Mouse (Mus musculus) embryo, embryonic 10.5 days (tissue): ENCODE data around the gene H2-Eb1.

Source experiments
- DNase-seq: peaks from one replicate; pipeline ENCODE4 v3.0.0-alpha.2; 2015; ENCODE audit warnings: low spot score

Gene H2-Eb1

DNA sequence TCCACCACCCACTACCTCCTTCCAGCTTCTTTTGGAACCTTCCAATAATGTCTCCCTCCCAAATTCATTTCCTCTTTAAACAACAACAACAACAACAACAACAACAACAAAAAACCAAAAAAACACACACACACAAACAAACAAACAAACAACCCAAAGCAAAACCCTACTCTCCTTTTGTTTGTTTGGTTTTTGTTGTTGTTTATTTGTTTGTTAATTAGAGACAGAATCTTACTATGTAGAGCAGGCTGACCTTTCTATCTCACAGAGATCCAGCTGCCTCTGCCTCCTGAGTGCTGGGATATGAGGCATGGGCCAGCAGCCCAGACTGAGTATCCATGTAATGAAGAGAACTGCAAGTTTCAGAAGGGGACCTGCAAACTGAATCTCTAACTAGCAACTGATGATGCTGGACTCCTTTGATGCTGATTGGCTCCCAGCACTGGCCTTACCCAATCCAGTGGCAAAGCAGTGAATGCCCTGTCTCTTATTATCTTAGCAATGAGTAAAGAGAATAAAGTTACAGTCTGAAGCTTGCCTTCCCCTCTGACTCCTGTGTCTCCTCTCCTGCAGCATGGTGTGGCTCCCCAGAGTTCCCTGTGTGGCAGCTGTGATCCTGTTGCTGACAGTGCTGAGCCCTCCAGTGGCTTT is at the start of gene H2-Eb1:
Gene H2-Eb1, plus strand, starts transcription at position 488 of the 651 bp plus-strand sequence.
- DNase-seq, result peak; percentile 89

DNA sequence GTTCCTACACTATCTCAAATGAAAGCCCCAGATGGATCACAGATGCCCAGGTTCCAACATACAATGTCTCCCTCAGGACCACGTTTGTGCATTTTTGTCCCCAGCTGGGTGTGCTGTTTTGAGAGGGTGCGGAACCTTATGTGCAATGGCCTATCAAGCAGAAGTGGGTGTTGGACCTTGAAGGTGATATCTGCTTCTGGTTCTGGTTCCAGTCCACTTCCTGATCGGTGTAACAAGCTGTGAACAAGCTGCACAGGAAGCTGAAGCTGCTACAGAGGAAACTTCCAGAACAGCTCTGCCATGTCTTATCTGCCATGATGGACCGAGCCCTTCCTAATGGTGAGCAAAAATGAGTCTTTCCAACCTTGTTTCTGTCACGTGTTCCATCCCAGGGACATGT is 49.2 kb upstream of the H2-Eb1 start:
- no peak for DNase-seq

DNA sequence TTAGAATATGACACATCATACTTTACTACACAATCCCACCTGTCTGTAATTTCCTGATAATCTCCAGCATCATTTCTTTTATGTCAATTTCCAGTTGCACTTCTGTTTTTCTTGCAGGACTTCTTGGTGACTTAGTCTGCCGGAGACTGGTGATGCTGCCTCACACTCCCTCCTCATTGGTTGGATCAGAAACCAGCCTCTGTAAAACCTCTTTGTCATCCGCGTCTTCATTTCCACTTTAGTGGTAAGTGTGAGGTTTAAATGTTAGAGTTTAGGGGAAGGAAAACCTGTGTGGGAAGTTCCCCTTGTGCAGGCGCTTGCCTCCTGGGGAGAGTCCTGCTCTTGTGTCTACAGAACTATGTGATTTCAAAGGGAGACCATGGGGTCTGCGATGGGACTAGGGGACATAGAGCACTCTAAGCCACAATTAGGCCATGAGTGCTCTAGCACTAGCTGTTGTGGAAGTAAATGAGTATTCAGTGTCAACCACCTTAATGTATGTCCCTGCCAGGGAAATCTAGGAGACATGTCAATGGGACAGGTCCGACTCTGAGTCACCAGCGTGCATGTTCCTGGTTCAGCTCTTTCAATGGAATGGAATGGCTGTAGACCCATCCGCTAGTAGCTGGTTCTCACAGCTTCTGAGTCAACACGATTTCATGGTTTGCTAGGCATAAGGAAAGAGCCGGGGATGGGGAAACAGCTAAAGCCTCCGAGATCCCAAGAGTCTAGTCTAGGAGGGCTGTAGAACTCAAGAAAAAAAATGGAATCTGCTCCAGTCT is 47.9 kb upstream of the H2-Eb1 start, which contains the start of gene H2-Ab1:
Gene H2-Ab1, plus strand, starts transcription at position 96 of the 782 bp plus-strand sequence.
- DNase-seq, result peak; percentile 65

DNA sequence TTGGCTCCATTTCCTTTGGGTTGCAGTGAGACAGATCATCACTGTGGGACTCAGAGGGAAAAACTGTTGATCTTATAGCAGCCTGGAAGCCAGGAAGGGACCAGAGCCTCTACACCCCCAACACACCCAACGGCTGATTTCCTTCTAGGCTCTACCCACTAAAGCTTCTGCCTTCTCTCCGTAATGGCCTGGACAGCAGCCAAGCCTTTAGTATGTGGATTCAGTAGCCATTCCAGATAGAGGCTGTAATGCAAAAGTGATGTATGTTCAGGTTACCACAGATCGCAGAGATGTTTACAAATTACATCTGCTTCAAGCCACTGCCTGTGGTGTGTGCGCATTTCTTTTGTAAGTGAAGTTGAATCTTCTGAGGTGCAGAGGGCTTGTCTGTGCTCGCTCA is 45.1 kb upstream of the H2-Eb1 start:
- no peak for DNase-seq

DNA sequence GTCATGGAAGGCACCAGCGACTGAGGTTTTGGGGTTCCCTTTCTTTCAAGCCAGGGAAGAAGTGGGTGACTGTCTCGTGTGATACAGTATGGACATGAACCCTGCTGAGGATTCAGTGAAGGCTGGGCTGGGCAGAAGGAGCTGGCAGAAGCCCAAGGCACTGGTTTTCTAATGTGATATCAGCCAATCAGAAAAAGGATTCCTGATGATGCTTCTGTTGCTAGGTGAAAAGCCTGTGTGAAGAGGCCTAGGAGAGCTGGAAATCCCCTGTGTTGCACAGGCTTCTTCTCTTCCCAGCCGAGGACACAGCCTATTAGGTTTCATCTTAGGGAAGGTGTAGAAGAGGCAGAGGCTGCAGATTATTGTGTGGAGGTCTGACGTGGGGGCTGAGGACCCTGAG is 44.2 kb upstream of the H2-Eb1 start:
- DNase-seq, result peak; percentile 89

DNA sequence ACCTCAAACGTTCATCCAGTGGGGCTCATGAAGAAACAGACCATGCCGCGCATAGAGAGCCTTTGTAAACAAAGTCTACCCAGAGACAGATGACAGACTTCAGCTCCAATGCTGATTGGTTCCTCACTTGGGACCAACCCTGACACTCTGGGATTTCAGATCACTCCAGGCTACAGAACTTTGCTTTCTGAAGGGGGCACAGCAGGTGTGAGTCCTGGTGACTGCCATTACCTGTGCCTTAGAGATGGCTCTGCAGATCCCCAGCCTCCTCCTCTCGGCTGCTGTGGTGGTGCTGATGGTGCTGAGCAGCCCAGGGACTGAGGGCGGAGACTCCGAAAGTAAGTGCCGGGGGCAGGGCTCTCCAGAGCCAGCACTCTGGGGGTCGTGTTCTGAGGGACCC is 42.6 kb upstream of the H2-Eb1 start:
- peak; percentile 97 for DNase-seq

DNA sequence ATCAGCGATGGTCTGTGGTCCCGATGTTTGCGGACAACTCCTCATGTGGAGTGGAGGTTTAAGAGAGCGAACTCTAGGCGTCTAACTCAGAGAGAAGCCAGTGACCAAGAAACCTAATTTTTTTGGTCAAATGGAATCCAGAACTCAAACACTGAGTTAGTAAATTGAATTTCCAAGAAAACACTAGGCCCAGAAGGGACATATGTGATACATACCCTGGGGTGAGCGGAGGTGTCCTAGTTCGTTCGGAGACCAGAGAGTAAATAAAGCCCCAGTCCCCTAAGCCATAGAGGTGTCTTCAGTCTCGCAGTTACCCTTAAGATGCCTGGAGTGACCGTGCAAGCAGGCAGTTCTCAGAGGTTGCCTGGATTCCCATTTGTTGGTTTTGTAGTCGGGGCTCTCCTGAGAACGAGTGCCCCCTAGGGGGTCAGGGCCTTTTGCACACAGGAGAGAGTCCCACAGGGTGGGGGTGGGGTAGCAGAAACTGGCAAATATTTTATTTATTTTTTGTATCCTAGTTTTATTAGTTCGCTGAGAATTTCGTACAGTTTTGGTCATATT is 41.8 kb upstream of the H2-Eb1 start:
- DNase-seq, result peak; percentile 77

DNA sequence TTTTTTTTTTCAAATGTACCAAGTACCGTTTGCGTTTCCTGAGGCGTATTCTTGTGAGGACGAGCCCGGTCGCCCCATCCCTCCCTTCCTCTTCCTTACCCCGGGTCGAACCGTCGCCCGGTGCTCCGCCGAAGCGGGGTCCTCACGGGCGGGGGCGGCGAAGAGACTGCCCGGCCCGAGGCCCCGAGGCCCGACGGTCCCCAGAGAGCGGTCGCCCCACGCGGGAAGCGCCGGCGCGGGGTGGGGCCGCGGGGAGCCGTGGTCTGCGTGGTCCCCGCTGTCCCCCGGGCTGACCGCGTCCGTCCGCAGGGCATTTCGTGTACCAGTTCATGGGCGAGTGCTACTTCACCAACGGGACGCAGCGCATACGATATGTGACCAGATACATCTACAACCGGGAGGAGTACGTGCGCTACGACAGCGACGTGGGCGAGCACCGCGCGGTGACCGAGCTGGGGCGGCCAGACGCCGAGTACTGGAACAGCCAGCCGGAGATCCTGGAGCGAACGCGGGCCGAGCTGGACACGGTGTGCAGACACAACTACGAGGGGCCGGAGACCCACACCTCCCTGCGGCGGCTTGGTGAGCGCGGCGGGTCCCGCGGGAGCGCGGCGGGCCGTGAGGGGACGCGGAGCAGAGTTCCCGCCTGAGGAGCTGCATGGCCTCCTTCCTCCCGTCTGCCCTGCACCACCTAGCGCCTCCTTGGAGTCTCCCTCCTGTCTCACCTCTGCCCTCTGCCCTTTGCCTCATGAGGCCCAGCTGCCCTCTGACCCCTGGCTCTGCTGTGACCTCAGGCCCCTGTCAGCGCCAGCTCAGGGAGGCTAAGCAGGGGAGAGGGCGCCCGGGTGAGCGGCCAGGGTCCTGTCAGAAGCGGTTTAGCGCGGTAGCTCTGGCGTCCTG is 41.0 kb upstream of the H2-Eb1 start:
- peak; percentile 78 for DNase-seq

DNA sequence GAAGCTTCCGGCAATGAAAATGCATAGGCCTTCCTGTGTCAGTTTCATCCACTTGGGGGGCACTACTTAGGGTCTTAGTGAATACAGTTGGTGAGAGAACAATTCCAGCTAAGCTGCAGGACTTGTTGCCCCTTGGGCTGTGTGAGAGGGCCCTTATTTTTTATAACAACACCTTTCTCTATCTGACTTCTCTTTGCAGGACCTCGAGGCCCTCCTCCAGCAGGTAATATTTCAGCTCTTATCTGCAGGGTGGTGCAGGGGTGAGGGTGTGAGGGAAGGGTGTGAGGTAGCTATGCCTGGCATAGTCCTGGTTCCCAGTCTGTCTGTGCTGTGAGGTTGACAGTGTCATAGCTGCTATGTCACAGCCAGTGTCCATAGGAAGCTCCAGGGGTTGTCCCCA is 37.4 kb upstream of the H2-Eb1 start:
- no peak for DNase-seq

DNA sequence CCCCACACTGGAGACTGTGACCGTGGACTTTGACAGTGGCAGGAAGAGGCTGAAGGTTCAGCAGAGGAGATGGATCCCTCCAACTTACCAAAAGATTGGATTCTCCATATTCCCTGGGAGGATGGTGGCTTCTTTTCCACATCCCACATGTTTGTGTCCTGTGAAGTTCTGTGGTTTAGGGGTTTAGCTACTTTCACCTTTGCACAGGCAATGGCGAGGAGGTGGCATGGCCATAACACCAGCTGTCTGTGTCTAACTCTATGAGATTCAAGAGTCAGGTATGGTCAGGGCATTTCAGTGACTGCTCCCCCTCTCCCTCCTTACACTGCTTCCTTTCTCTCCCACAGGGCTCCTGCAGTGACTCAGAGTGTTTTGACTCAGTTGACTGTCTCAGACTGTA is 36.9 kb upstream of the H2-Eb1 start:
- no peak for DNase-seq

DNA sequence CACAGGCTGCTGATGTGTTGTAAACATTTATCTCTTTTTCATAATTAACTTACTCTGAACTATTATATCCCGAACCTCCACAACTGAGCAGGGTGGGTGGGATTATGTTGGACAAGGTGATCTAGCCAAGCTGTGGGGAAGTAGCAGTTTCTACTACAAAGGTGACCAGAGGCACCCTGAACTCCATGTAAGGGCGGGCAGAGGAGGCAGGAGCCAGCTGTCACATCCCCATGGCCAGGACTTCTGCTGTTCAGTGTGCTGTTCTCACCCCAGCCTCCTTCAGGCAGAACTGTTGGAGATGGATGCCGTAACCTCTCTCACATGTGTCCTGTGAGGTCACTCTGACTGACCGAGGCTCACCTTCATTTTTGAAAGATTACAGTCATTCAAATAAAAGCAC is 35.9 kb upstream of the H2-Eb1 start:
- DNase-seq, result no peak

DNA sequence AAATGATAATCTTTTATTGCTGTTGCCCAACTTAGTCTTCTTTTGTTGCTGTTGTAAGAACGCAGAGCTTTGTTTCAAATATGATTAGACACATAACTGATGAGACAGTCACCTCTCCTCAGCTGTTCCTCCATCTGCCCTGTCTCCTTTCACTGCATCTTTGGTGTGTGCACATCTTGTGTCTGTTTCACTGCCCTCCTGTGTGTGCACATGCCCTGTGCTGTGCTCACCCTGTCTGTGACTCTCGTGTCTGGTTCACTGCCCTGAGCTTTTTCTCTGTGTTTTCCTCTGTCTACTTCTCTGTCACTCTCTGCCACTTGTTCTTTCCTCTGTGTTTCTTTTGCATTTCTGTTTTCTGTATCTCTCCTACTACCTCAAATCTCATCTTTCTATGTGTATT is 35.4 kb upstream of the H2-Eb1 start:
- DNase-seq, result no peak

DNA sequence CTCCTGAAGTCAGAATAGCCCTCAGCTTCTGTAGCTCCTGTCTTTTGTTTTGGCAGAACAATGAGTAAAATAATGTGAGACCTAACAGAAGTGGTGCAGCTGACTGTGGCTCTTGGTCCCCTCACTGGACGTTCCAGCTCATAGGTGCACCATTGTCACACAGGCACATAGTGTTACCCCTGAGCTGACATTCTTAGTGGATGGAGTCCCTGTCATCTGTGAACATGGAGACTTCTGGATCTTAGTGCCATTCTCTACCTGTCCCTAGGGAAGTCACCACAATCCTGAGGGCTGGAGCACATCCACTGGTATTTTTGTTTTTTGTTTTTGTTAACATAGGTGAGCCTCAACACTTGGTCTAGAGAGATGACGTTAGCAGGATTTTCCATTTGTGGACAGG is 34.7 kb upstream of the H2-Eb1 start:
- no peak for DNase-seq

DNA sequence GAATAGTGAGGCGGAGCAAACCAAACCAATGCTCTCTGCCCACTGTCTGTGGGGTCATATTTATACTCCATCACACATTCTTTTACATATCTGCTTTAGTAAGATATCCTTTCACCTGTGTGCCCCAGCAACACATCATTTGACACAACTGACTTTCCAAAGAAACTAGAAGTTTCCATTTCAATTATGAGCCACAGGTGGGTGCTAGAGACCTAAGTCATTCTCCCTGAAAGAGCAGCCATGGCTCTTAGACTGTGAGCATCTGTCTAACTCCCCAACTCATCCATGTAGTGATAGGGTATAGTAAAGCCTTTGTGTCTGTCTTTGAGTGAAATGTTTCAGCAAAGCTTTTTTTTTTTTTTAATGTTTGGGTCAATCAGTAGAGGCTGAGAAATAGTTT is 33.6 kb upstream of the H2-Eb1 start:
- DNase-seq, result no peak

DNA sequence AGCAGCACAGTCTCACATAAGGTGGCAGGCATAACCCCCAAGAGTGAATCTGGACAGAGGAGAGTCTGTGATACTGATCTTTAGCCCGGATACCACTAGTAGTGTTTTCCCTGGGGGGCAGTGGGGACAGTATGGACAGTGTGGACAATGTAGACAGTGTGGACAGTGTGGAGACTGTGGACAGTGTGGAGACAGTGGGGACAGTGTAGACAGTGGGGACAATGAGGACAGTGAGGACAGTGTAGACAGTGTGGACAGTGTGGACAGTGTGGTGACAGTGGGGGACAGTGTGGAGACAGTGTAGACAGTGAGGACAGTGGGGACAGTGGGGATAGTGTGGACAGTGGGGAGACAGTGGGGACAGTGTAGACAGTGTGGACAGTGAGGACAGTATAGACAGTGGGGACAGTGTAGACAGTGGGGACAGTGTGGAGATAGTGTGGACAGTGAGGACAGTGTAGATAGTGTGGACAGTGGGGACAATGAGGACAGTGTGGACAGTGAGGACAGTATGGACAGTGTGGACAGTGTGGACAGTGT is 25.1 kb upstream of the H2-Eb1 start:
- DNase-seq, result no peak

DNA sequence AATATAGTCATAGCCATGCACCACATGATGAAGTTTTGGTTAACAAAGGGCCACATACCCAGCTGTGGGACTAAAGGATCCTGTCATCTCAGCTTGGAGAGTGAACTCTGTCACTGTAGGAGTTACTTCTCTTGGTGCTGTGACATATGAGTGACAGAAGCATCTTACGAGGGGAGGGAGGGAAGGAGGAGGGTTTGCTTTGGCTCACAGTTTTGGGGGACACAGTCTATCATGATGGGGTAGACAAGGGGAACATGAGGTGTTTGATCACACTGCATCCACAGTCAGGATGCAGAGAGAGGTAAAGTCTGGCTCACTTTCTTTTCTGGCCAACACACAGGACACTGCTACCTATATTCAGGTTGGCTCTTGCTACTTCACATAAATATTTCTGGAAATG is 23.8 kb upstream of the H2-Eb1 start:
- no peak for DNase-seq

DNA sequence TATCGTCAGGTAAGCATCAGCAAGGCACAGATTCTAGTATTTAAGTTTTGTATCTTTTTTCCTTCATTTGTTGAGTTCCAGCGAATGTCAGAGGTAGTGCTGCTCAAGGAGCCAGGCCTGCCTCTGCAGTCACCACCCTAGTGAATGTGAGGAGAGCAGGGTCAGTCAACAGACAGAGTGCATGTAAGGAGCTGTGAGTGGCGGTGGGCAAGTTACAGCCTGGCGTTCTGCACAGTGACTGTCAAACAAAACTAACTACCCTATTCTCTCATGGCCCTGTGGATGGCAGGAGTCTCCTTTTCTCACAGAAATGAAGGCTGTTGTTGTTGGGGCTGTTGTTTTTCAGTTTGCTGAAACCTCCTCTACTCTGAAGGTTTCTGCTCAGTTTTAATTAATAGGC is 20.3 kb upstream of the H2-Eb1 start:
- no peak for DNase-seq

DNA sequence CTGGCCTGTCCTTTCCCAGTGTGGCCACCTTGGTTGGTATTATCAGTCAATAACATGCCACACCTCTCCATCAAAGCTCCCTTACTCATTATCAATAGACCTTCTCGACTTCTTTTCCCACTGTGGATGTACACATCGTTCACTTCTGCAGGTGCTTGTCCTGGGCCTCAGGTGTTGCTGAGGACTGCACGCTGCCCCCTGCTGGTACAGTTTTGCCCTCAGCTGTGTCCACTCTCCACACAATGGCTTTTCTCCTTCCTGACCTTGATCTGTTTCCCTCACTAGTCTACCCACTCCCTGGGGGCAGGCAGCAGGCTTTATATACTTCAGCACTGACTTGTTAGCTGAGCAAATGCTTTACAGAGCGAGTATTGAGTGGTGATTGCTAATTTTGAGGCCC is 19.8 kb upstream of the H2-Eb1 start:
- DNase-seq, result peak; percentile 30

DNA sequence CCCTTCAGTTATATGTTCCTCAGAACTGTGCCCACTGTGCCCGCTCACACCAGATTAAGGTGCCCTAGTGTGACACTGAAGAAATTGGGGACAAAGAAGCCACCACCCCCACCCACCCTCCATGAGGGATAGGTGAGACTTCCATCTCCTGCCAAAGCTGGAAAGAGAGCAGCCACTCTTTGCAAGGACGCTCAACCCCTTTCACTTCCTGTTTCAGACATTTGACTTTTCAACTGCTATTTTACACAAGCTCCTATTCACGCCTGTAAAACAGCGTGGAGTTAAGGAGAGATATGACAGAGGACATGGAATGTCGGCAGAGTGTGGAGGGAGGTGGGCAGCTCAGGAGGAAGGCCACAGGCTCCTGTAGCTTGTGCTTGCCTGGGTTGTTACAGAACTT is 19.2 kb upstream of the H2-Eb1 start:
- DNase-seq, result no peak

DNA sequence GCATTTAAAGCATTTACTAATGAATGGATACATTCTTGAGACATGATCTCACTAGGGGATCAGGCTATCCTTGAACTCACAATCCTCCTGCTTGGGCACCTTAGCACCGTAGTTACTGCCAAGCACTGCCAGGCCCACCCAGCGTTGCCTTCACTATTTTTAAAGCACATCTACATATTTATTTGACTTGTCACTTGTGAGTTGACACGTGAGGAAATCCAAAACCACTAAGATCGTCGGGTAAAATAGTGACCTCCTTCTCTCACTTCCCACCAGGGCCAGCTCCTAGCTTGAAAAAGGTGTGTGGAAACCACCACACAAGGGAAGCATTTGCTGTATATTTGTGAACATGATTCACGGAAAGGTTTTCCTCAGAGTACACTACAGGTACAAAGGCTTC is 18.7 kb upstream of the H2-Eb1 start:
- no peak for DNase-seq

DNA sequence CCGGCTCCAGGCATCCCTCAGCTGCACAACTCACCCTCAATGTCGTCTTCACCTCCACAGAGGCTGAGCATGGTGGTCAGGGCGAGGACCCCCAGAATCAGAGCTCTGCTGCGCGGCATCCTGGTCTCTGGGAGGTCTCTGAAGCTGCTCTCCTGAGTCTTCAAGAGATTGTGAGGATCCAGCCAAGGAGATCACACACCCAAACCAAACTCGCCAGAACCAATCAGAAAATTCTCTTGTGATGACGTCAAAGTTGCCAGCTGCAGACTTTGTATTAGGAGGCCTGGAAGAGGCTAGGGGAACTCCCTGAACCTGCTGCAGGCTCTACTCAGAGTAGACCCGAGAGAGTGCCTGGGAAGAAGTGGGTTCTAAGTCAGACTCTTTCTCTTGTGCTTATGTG is 18.0 kb upstream of the H2-Eb1 start, which contains the start of gene H2-Aa:
Gene H2-Aa, minus strand, starts transcription at position 176 of the 400 bp plus-strand sequence.
- peak; percentile 81 for DNase-seq

DNA sequence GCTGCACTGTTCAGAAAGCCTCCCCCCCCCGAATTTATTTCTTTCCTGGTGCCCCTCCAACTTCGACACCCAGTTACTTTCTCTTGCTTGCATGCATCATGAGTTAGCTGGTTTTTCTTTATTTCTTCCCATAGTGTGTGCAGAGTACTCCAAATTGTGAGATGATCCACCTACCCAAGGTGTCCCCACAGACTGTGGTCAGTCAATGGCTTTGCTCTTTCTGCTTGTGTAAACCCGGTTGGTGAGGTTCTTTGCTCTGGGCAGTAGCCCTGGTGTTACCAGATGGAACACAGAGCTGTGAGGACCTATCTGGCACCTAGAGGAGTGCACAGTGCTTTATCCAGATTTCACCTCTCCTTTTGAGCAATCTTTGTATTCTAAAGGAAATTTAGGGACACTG is 17.5 kb upstream of the H2-Eb1 start:
- DNase-seq, result no peak
